Mouse (Mus musculus) heart, adult 2 months (tissue): Measurements from ENCODE around the gene Faap20. TPM values are rescaled to one million over a fixed set of nuclear protein-coding genes. Genes with fewer than 3 reads are reported as not detected.

ENCODE experiments used
- DNase-seq, 2 experiments: peaks; one replicate each; pipeline ENCODE4 v3.0.0; 2021
- H3K27ac ChIP-seq: fragments of 200-600 bp; 2 replicates; pipeline ENCODE4 v1.8.1; 2022
- H3K27me3 ChIP-seq: fragments of 200-500 bp; 2 replicates; pipeline ENCODE4 v1.6.1; 2012; ENCODE audit warnings: mild to moderate bottlenecking, low read length, inconsistent platforms, mixed read lengths; ENCODE audit not compliant: control insufficient read depth, insufficient read depth
- H3K36me3 ChIP-seq: fragments of 200-500 bp; 2 replicates; pipeline ENCODE4 v1.6.1; 2012; ENCODE audit warnings: low read length, inconsistent platforms; ENCODE audit not compliant: control insufficient read depth, insufficient read depth
- H3K4me1 ChIP-seq: fragments of 200-500 bp; 2 replicates; pipeline ENCODE4 v1.6.1; 2011; ENCODE audit warnings: low read length; ENCODE audit not compliant: control insufficient read depth, insufficient read depth
- H3K4me3 ChIP-seq: fragments of 200-600 bp; 2 replicates; pipeline ENCODE4 v1.8.1; 2022
- H3K79me2 ChIP-seq: fragments of 200-500 bp; replicated peaks from 2 replicates; pipeline ENCODE4 v1.6.1; 2012; ENCODE audit warnings: mild to moderate bottlenecking, inconsistent platforms, low read length, moderate library complexity, mixed read lengths; ENCODE audit not compliant: control insufficient read depth, insufficient read depth
- H3K9ac ChIP-seq: fragments of 200-500 bp; 2 replicates; pipeline ENCODE4 v1.6.1; 2012; ENCODE audit warnings: low read depth, mild to moderate bottlenecking, control low read depth, inconsistent platforms, low read length, mixed read lengths
- CTCF ChIP-seq: fragments of 200-600 bp; IDR thresholded peaks from 2 replicates; pipeline ENCODE4 v1.8.1; 2022; ENCODE audit warnings: antibody characterized with exemption, mild to moderate bottlenecking, moderate library complexity
- EP300 ChIP-seq: fragments of 200-500 bp; IDR thresholded peaks from 2 replicates; pipeline ENCODE4 v1.6.1; 2011; ENCODE audit warnings: low read depth, low read length, control low read depth; ENCODE audit not compliant: insufficient read depth
- POLR2A ChIP-seq: fragments of 200-500 bp; IDR thresholded peaks from 2 replicates; pipeline ENCODE4 v1.6.1; 2011; ENCODE audit warnings: mild to moderate bottlenecking, low read depth, low read length, control low read depth; ENCODE audit not compliant: insufficient read depth
- WGBS: fragments of 180-500 bp; shearing (Covaris S2); methylation state at CpG from one replicate; pipeline ENCODE4 v1.1.7; 2018; 5-methylcytosine and 5-hydroxymethylcytosine counted together
- intact Hi-C: fragments of 180-260 bp; cut with DNase I; formaldehyde crosslinking; loops from one replicate; pipeline ENCODE4 v1.15.1; 2025
- polyA plus RNA-seq: library from polyadenylated mRNA; depleted of rRNA; stranded (reverse); fragments of >200 nt; gene quantifications from 2 replicates; pipeline ENCODE4 v1.2.3, GENCODE M21; 2012
- total RNA-seq, 2 experiments: library from RNA; stranded (reverse); gene quantifications; 2 replicates each; pipeline ENCODE4 v1.2.3; 2021

Faap20 gene
- total and polyA plus RNA-seq, 3 experiments = 14.4 to 26.7 (median 16.7) TPM

DNA sequence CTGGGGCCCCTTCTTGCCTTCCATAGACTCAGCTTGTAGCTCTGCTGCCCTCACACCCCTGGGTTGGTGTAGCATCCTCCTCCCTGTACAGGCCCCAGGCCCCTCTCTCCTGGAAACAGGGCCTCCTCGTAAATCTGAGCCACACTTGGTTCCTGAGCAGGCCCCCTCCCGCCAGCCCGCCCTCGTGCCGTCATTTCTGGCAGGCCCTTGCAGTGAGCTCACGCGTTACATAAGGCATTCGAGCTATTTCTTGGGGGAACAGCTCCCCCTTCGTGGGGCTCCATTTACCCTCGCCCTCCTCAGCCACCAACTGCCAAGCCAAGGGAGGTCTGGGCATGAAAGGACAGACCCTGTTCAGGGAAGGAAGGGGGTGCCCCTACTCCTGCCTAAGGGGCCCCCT is 15.7 kb upstream of the Faap20 start:
- peaks cover 30% of the 10 kb centered on the region for H3K4me1 ChIP-seq
- intact Hi-C loops = loop anchor here (1.0 kb wide), 1 partner anchor 11 kb away; no protein-coding TSS in a partner anchor
- peak overlapping the region; percentile 70 for H3K9ac ChIP-seq
- H3K27ac ChIP-seq = peak overlapping the region; percentile 99
- 2% methylated on average over 10 of the region's 10 CpGs for WGBS
- no peaks in the 10 kb centered on the region; the same call in 1 of the 2 replicates for H3K36me3 ChIP-seq
- H3K4me3 ChIP-seq = no peak overlapping the region; the same call in 1 of the 2 replicates
- H3K79me2 ChIP-seq = no peaks in the 10 kb centered on the region
- no peak for TF ChIP-seq CTCF
- peak; percentile 51; the same call in 1 of the 2 replicates for TF ChIP-seq POLR2A
- TF ChIP-seq EP300 = 0 out of 2 replicates have a peak, but pooled peaks have one; percentile 26
- peak; percentile 88 to 89 for DNase-seq
- no peaks in the 10 kb centered on the region for H3K27me3 ChIP-seq

- intact Hi-C loops = loop anchor here (1.0 kb wide), 1 partner anchor 11 kb away; no protein-coding TSS in a partner anchor
- DNase-seq = peak; percentile 57 to 64
- Histone ChIP-seq H3K27ac (peak overlapping the region; percentile 99), H3K4me1 (peaks cover 31% of the 10 kb centered on the region), H3K36me3 (no peaks in the 10 kb centered on the region; the same call in 1 of the 2 replicates), H3K79me2 (no peaks in the 10 kb centered on the region), H3K4me3 (peak overlapping the region; percentile 42), H3K27me3 (no peaks in the 10 kb centered on the region), H3K9ac (peak overlapping the region; percentile 70)
- 4% methylated on average over 8 of the region's 8 CpGs for WGBS
- TF ChIP-seq CTCF (no peak), EP300 (no peak), POLR2A (peak; percentile 34; the same call in 1 of the 2 replicates)
These were observed 15.0 kb upstream of the Faap20 start for GRCm38 (mm10) chr4:155234371-155235310.

GRCm38 (mm10) chr4:155235311-155236119 is 14.1 kb upstream of the Faap20 start:
- 1% methylated on average over 18 of the region's 18 CpGs for WGBS
- peak; percentile 91 to 96 for DNase-seq
- peak overlapping the region; percentile 99 for H3K27ac ChIP-seq

DNA sequence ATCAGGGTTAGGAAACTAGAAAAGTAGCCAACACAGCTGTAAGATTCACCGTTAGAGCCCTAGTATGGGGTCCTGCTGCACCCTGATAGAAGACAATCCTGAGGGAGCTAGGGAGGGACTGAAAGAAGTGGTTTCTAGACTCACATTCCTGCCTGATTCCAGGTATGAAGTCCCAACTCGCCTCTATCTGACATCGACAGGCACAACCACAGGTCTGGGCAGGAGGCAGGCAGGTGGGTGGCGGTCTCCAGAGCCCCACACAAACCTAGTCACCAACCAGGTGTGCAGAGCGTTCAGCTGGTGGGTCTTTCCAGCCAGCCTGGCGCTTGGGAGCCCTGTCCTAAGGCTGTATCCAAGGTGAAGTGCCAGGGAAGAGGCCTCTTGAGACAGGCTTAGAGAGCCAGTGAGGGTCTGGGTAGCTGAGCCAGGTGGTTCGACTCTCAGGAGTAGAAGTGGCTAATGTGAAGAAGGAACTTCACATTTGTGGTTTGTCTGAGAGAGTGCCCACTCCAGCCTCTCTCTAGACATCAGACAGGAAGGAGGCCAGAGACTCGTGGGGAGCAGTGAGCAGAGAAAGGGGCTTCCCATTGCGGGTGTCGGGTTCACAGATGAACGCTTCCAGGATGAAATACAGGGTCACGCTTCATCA is 12.7 kb upstream of the Faap20 start:
- H3K4me3 ChIP-seq = no peak overlapping the region
- no peaks in the 10 kb centered on the region; the same call in 1 of the 2 replicates for H3K36me3 ChIP-seq
- no peak for TF ChIP-seq CTCF
- no peak for TF ChIP-seq EP300
- no peak for TF ChIP-seq POLR2A
- no peaks in the 10 kb centered on the region for H3K79me2 ChIP-seq
- WGBS = 85% methylated on average over 12 of the region's 12 CpGs
- intact Hi-C loops = no loop called here
- H3K27me3 ChIP-seq = no peaks in the 10 kb centered on the region
- DNase-seq = no peak
- H3K4me1 ChIP-seq = peaks cover 31% of the 10 kb centered on the region
- H3K9ac ChIP-seq = no peak overlapping the region
- peak overlapping the region; percentile 99 for H3K27ac ChIP-seq

More at GRCm38 (mm10) chr4:155235311-155236119, 14.1 kb upstream of the Faap20 start:
- peak; percentile 94 for TF ChIP-seq EP300
- peak; percentile 68; the same call in 1 of the 2 replicates for TF ChIP-seq POLR2A
- peak; percentile 60 for TF ChIP-seq CTCF
- H3K79me2 ChIP-seq = no peaks in the 10 kb centered on the region
- H3K4me3 ChIP-seq = peak overlapping the region; percentile 42
- H3K36me3 ChIP-seq = no peaks in the 10 kb centered on the region; the same call in 1 of the 2 replicates
- peaks cover 31% of the 10 kb centered on the region for H3K4me1 ChIP-seq
- no peaks in the 10 kb centered on the region for H3K27me3 ChIP-seq
- peak overlapping the region; percentile 74 for H3K9ac ChIP-seq
- intact Hi-C loops = no loop called here

- H3K36me3 ChIP-seq = no peaks in the 10 kb centered on the region; the same call in 1 of the 2 replicates
- no peaks in the 10 kb centered on the region for H3K27me3 ChIP-seq
- peaks cover 29% of the 10 kb centered on the region for H3K4me1 ChIP-seq
- intact Hi-C loops = no loop called here
- no peaks in the 10 kb centered on the region for H3K79me2 ChIP-seq
- 40% methylated on average over 5 of the region's 5 CpGs for WGBS
- DNase-seq = peak; percentile 52 to 61
- no peak overlapping the region for H3K4me3 ChIP-seq
- no peak overlapping the region for H3K9ac ChIP-seq
- no peak for TF ChIP-seq CTCF
- TF ChIP-seq EP300 = no peak
- TF ChIP-seq POLR2A = no peak
- peak overlapping the region; percentile 60 for H3K27ac ChIP-seq
These were observed 11.3 kb upstream of the Faap20 start for GRCm38 (mm10) chr4:155238276-155238675.
